Mouse (Mus musculus) c-Kit-positive CD71-negative TER-119-negative erythroid progenitor cells, embryonic 14.5 days (primary cell): Measurements from ENCODE around the gene Vmn2r108.
"Not testable (repeated sequence)": the region's sequence is repeated elsewhere in the genome, so short reads cannot be mapped to it uniquely, and the experiment has no call there.

ENCODE experiments used
- DNase-seq: peaks from one replicate; pipeline ENCODE4 v3.0.0-alpha.2; 2013; ENCODE audit warnings: low read depth

Vmn2r108 gene

GRCm38 (mm10) chr17:20481231-20481630 is at the start of gene Vmn2r108:
TSS of gene Vmn2r108 (minus strand) at chr17:20481331.
- no peak for DNase-seq

GRCm38 (mm10) chr17:20508247-20508646 is 27.1 kb upstream of the Vmn2r108 start:
- not testable (repeated sequence) for DNase-seq

- no peak for DNase-seq
Observed at GRCm38 (mm10) chr17:20497858-20498257, 16.7 kb upstream of the Vmn2r108 start, which contains the start of gene Vmn1r225. TSS of gene Vmn1r225 (plus strand) at chr17:20498158.

GRCm38 (mm10) chr17:20473311-20473710 is 7.8 kb downstream of the Vmn2r108 start:
- no peak for DNase-seq

GRCm38 (mm10) chr17:20439263-20439662 is 41.9 kb downstream of the Vmn2r108 start:
- no peak for DNase-seq

- no peak for DNase-seq
Observed at GRCm38 (mm10) chr17:20413846-20414245, 67.3 kb downstream of the Vmn2r108 start, which contains the start of gene Vmn1r224. TSS of gene Vmn1r224 (plus strand) at chr17:20414146.
